ENCODE assay signal across 8 mouse cellular contexts in genomic region chr1:89860017-89860730, GRCm38 (mm10).
A peak's percentile ranks its signal among the peaks of the same experiment; 100 is the strongest.
DNase-seq lines count a peak whose midpoint lies in the region; ATAC-seq lines count a peak whose summit lies in the region.

No protein-coding gene starts in this region.

- peaks cover 11% of the 10 kb centered on the region for H3K4me1 ChIP-seq in intestine, embryonic 15.5 days (replicated peaks)
- H3K4me1 ChIP-seq in neural tube, embryonic 14.5 days (ENCODE audit: control insufficient read depth, insufficient read depth, low read length): peaks cover 12% of the 10 kb centered on the region; the same call in 1 of the 2 replicates

- peak; percentile 41; the same call in 1 of the 2 replicates for ATAC-seq in cerebellum, adult (ENCODE audit: insufficient number of reproducible peaks, low FRiP score, low TSS enrichment)
- ATAC-seq in intestine, embryonic 15.5 days: peak; percentile 78
- ATAC-seq in neural tube, embryonic 14.5 days (ENCODE audit: low read depth): peak; percentile 49; the same call in 1 of the 2 replicates

- no peak for DNase-seq in cerebellum, postnatal 4 days (ENCODE audit: low spot score in 2 of 2)
- peak; percentile 71 for DNase-seq in NIH3T3 (ENCODE audit: low read depth)
- DNase-seq in gastrocnemius, adult 18-20 months (ENCODE audit: low spot score): peak; percentile 81
- DNase-seq in urinary bladder, postnatal 10 days (ENCODE audit: low spot score): no peak
- DNase-seq in thymus, postnatal 4 days: no peak

- H3K36me3 ChIP-seq in intestine, embryonic 15.5 days: no peaks in the 10 kb centered on the region
- H3K36me3 ChIP-seq in neural tube, embryonic 14.5 days (ENCODE audit: control insufficient read depth, insufficient read depth, low read length): no peaks in the 10 kb centered on the region

- H3K4me3 ChIP-seq in intestine, embryonic 15.5 days (replicated peaks): no peak overlapping the region
- H3K4me3 ChIP-seq in neural tube, embryonic 14.5 days (ENCODE audit: low read depth, low read length): no peak overlapping the region

- 60% methylated on average over 2 of the region's 2 CpGs for WGBS in intestine, embryonic 15.5 days
- WGBS in neural tube, embryonic 14.5 days: 15% methylated on average over 2 of the region's 2 CpGs

- no peaks in the 10 kb centered on the region for H3K27me3 ChIP-seq in intestine, embryonic 15.5 days (replicated peaks)
- no peaks in the 10 kb centered on the region for H3K27me3 ChIP-seq in neural tube, embryonic 14.5 days (ENCODE audit: control insufficient read depth, insufficient read depth, low read length)

- no peak overlapping the region for H3K4me2 ChIP-seq in intestine, embryonic 15.5 days (replicated peaks)
- no peak overlapping the region for H3K4me2 ChIP-seq in neural tube, embryonic 14.5 days (ENCODE audit: low read depth, low read length)

- no peak overlapping the region for H3K9ac ChIP-seq in intestine, embryonic 15.5 days
- H3K9ac ChIP-seq in neural tube, embryonic 14.5 days (replicated peaks; ENCODE audit: low read depth, low read length): no peak overlapping the region

- H3K27ac ChIP-seq in intestine, embryonic 15.5 days: peak overlapping the region; percentile 32; the same call in 1 of the 2 replicates
- H3K27ac ChIP-seq in neural tube, embryonic 14.5 days (ENCODE audit: low read depth, low read length): 0 out of 2 replicates have a peak overlapping the region, but pooled peaks have one; percentile 25

- H3K9me3 ChIP-seq in intestine, embryonic 15.5 days: no peaks in the 10 kb centered on the region
- no peaks in the 10 kb centered on the region for H3K9me3 ChIP-seq in neural tube, embryonic 14.5 days (ENCODE audit: control insufficient read depth, low read length)

Comparison
In these comparisons a context has a peak if more than half of its experiments do, and no peak if none do; other contexts are left out.
1. DNase-seq: peak in NIH3T3 (single experiment) and gastrocnemius, adult 18-20 months (single experiment); none in cerebellum, postnatal 4 days (0 of 2), urinary bladder, postnatal 10 days (single experiment) and thymus, postnatal 4 days (single experiment).
2. Peak in every context shown above with its lines, with median percentiles within 50 percentile points of each other: ATAC-seq.